Mouse (Mus musculus): ENCODE measurements around the gene Arl15. TPM values are rescaled to one million over a fixed set of nuclear protein-coding genes. Genes with fewer than 3 reads are reported as not detected.
A peak's percentile ranks its signal among the peaks of the same experiment; 100 is the strongest.

Gene Arl15
- polyA plus RNA-seq, 1 experiment from 2014 or later, result 11.8 TPM

- Histone ChIP-seq H3K4me1 (ENCODE audit: insufficient read depth) (no peaks in the 10 kb centered on the region), H3K9me3 (ENCODE audit: low read depth, low read length) (no peaks in the 10 kb centered on the region), H3K27ac (ENCODE audit: low read depth) (no peak overlapping the region), H3K4me2 (no peak overlapping the region), H3K27me3 (ENCODE audit: insufficient read depth, low read length) (no peaks in the 10 kb centered on the region), H3K4me3 (ENCODE audit: low read depth, low read length) (no peak overlapping the region), H3K9ac (no peak overlapping the region), H3K36me3 (ENCODE audit: insufficient read depth) (no peaks in the 10 kb centered on the region)
- no peak for TF ChIP-seq CTCF (IDR thresholded peaks at IDR 0.05; ENCODE audit: low read depth)
- DNase-seq, result peak; percentile 15
- no peak for ATAC-seq (ENCODE audit: insufficient read depth)
- WGBS, result 55% methylated on average over 9 of the region's 9 CpGs
Observed at GRCm38 (mm10) chr13:113995490-113996236, 201.4 kb downstream of the Arl15 start.

- Histone ChIP-seq H3K4me1 (ENCODE audit: insufficient read depth) (peaks cover 3% of the 10 kb centered on the region; the same call in 1 of the 2 replicates), H3K9ac (no peak overlapping the region), H3K27ac (ENCODE audit: low read depth) (no peak overlapping the region), H3K4me3 (ENCODE audit: low read depth, low read length) (no peak overlapping the region), H3K27me3 (ENCODE audit: insufficient read depth, low read length) (no peaks in the 10 kb centered on the region), H3K4me2 (no peak overlapping the region), H3K36me3 (ENCODE audit: insufficient read depth) (no peaks in the 10 kb centered on the region), H3K9me3 (ENCODE audit: low read depth, low read length) (no peaks in the 10 kb centered on the region)
- no peak for ATAC-seq (ENCODE audit: insufficient read depth)
- no peak for TF ChIP-seq CTCF (IDR thresholded peaks at IDR 0.05; ENCODE audit: low read depth)
- no peak for DNase-seq
- 93% methylated on average over 12 of the region's 12 CpGs for WGBS
Observed at GRCm38 (mm10) chr13:113998811-113999210, 204.5 kb downstream of the Arl15 start.

- H3K9me3 ChIP-seq (ENCODE audit: low read depth, low read length), result no peaks in the 10 kb centered on the region
- no peak overlapping the region for H3K4me2 ChIP-seq
- no peak overlapping the region for H3K4me3 ChIP-seq (ENCODE audit: low read depth, low read length)
- peaks cover 5% of the 10 kb centered on the region; the same call in 1 of the 2 replicates for H3K4me1 ChIP-seq (ENCODE audit: insufficient read depth)
- no peak overlapping the region for H3K27ac ChIP-seq (ENCODE audit: low read depth)
- 60% methylated on average over 10 of the region's 10 CpGs for WGBS
- TF ChIP-seq CTCF (IDR thresholded peaks at IDR 0.05; ENCODE audit: low read depth), result no peak
- H3K36me3 ChIP-seq (ENCODE audit: insufficient read depth), result no peaks in the 10 kb centered on the region
- ATAC-seq (ENCODE audit: insufficient read depth), result peak; percentile 49; the same call in 1 of the 2 replicates
- no peaks in the 10 kb centered on the region for H3K27me3 ChIP-seq (ENCODE audit: insufficient read depth, low read length)
- peak; percentile 21 for DNase-seq
- no peak overlapping the region for H3K9ac ChIP-seq
Observed at GRCm38 (mm10) chr13:114003463-114003862, 209.2 kb downstream of the Arl15 start.

- DNase-seq, result peak; percentile 56
Observed at GRCm38 (mm10) chr13:114004191-114004590, 209.9 kb downstream of the Arl15 start.

GRCm38 (mm10) chr13:114009786-114010185, 215.5 kb downstream of the Arl15 start:
- Histone ChIP-seq H3K4me1 (ENCODE audit: insufficient read depth) (no peaks in the 10 kb centered on the region), H3K4me3 (ENCODE audit: low read depth, low read length) (no peak overlapping the region), H3K36me3 (ENCODE audit: insufficient read depth) (no peaks in the 10 kb centered on the region), H3K9me3 (ENCODE audit: low read depth, low read length) (no peaks in the 10 kb centered on the region), H3K4me2 (no peak overlapping the region), H3K27me3 (ENCODE audit: insufficient read depth, low read length) (no peaks in the 10 kb centered on the region), H3K9ac (no peak overlapping the region), H3K27ac (ENCODE audit: low read depth) (no peak overlapping the region)
- no peak for DNase-seq
- no peak for ATAC-seq (ENCODE audit: insufficient read depth)
- TF ChIP-seq CTCF (IDR thresholded peaks at IDR 0.05; ENCODE audit: low read depth), result no peak
- 77% methylated on average over 9 of the region's 9 CpGs for WGBS

More at GRCm38 (mm10) chr13:114004191-114004590, 209.9 kb downstream of the Arl15 start:
- H3K36me3 ChIP-seq (ENCODE audit: insufficient read depth), result no peaks in the 10 kb centered on the region
- 0 out of 2 replicates have a peak overlapping the region, but pooled peaks have one; percentile 42 for H3K27ac ChIP-seq (ENCODE audit: low read depth)
- H3K4me1 ChIP-seq (ENCODE audit: insufficient read depth), result peaks cover 5% of the 10 kb centered on the region; the same call in 1 of the 2 replicates
- H3K27me3 ChIP-seq (ENCODE audit: insufficient read depth, low read length), result no peaks in the 10 kb centered on the region
- 36% methylated on average over 6 of the region's 6 CpGs for WGBS
- no peaks in the 10 kb centered on the region for H3K9me3 ChIP-seq (ENCODE audit: low read depth, low read length)
- H3K4me3 ChIP-seq (ENCODE audit: low read depth, low read length), result no peak overlapping the region
- H3K4me2 ChIP-seq, result no peak overlapping the region
- no peak overlapping the region for H3K9ac ChIP-seq
- TF ChIP-seq CTCF (IDR thresholded peaks at IDR 0.05; ENCODE audit: low read depth), result no peak
- ATAC-seq (ENCODE audit: insufficient read depth), result peak; percentile 41; the same call in 1 of the 2 replicates

- DNase-seq (no peak), ATAC-seq (ENCODE audit: insufficient read depth) (no peak)
- Histone ChIP-seq H3K4me1 (ENCODE audit: insufficient read depth) (no peaks in the 10 kb centered on the region), H3K36me3 (ENCODE audit: insufficient read depth) (no peaks in the 10 kb centered on the region), H3K4me2 (no peak overlapping the region), H3K27ac (ENCODE audit: low read depth) (no peak overlapping the region), H3K4me3 (ENCODE audit: low read depth, low read length) (no peak overlapping the region), H3K9me3 (ENCODE audit: low read depth, low read length) (no peaks in the 10 kb centered on the region), H3K9ac (no peak overlapping the region), H3K27me3 (ENCODE audit: insufficient read depth, low read length) (no peaks in the 10 kb centered on the region)
- no peak for TF ChIP-seq CTCF (IDR thresholded peaks at IDR 0.05; ENCODE audit: low read depth)
- WGBS, result 80% methylated on average over 9 of the region's 9 CpGs
Observed at GRCm38 (mm10) chr13:114010521-114010920, 216.2 kb downstream of the Arl15 start.

- no peak overlapping the region for H3K27ac ChIP-seq (ENCODE audit: low read depth)
- no peaks in the 10 kb centered on the region for H3K27me3 ChIP-seq (ENCODE audit: insufficient read depth, low read length)
- H3K4me3 ChIP-seq (ENCODE audit: low read depth, low read length), result no peak overlapping the region
- no peak overlapping the region for H3K9ac ChIP-seq
- H3K36me3 ChIP-seq (ENCODE audit: insufficient read depth), result no peaks in the 10 kb centered on the region
- DNase-seq, result no peak
- no peaks in the 10 kb centered on the region for H3K9me3 ChIP-seq (ENCODE audit: low read depth, low read length)
- no peak for ATAC-seq (ENCODE audit: insufficient read depth)
- 69% methylated on average over 12 of the region's 12 CpGs for WGBS
- no peaks in the 10 kb centered on the region for H3K4me1 ChIP-seq (ENCODE audit: insufficient read depth)
- H3K4me2 ChIP-seq, result no peak overlapping the region
- TF ChIP-seq CTCF (IDR thresholded peaks at IDR 0.05; ENCODE audit: low read depth), result no peak
Observed at GRCm38 (mm10) chr13:114011019-114011418, 216.7 kb downstream of the Arl15 start.
